Mouse (Mus musculus) c-Kit-positive CD71-positive TER-119-positive erythroid progenitor cells, embryonic 14.5 days (primary cell): Measurements from ENCODE around the gene Bod1l.

Experiments
- DNase-seq: peaks from one replicate; pipeline ENCODE4 v3.0.0-alpha.2; 2013; ENCODE audit warnings: low spot score

Bod1l gene

DNA sequence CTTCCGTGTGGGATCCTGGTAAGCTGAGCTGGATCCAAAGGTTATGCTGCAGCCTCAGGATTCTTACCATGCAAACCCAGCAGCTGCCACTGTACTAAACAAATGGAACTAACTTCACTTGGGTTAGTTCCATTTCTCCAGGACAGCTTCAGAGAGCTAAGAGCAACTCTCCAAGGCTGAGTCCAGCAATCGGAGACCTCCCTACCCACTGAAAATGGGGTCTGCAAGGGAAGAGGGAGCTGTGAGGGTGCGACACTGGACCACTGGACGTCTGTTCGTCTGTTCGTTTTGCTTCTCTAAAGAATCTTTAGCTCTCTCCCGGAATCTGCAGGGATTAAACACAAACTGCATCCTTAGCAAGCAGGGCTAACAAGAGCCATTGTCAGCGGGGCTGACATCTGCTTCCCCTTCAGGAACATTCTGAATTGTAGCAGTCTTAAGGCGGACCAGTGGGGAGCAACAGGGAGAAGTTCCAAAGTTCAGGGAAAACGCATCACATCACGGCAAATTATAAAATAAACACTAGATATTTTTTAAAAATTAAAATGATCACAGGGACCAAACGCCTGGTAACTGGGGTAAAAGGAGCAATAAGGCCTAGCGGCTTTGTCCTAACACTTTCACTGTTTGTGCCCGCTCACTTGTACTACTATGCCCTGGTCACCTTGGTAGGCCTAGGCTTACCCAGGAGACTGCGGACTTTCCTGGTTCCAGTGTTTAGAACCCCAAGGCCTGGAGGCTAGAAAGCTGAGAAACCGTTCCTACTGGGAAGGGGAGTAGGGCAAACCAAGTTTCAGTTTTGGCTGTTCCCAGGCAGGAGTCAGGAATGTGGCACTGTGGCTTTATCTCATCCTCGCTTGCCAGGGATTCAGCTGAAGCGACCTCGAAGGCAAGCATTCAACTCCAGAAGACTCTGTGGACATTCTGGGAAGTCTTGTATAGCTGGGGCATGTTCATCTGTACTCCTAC, 85.2 kb downstream of the Bod1l start:
- DNase-seq = no peak

DNA sequence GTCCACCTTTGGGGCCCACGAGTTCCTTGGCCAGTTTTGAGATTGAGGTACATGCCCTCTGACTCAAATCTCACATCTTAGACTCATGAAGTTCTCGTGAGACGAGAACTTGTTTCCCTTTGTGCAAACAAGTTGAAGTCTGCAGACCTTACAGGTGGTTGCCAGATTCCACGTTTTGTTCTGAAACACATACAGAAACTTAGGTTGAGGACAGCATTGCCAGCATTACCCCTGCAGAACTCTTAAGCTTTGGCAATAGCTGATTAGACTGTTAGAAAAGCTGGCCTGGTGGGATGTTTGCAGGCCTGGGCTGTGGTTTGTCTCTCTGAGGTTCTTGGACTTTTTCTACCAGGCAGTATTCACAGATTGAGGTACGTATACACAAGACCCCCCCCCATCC, 86.8 kb downstream of the Bod1l start:
- no peak for DNase-seq

DNA sequence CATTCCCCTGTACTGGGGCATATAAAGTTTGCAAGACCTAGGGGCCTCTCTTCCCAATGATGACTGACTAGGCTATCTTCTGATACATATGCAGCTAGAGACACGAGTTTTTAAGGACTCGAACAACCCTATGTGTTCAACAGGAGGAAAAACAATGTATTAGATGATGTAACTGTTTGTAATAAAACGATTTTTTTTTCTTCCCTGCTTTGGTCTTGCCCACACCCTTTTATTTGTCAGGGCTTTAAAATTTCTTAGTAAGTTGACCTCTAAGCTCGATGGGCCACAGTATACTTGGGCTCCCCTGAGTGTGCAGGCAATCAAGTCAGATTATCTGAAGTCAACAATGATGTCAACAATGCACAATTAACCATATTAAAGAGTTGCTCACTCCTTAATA, 87.7 kb downstream of the Bod1l start:
- DNase-seq = no peak

DNA sequence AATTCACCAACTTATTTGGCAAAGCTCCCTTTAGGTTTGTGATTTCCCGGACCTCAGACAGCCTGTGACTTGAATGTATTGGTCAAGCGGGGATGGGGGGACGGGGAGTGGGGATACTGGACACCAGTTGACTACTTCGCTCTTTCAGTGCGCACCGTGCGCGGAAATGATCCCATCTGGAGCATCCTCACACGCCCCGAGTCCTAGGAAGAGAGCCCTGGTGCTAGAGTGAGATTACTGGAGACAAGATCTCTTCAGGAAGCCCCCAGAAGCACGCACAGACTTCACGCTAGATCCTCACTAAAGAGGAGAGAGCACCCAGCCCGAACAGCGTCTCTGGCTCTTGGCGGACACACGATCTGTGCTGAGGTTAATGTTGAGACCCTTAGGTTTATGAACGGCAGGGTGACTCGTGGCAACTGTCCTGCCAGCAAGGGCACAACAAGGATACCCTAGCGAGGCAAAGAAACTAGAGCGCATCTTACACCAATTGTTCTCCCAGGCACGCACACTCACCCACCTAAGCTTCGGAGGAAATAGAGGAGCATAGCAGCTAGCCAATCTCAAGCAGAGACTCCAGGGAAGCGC, 88.6 kb downstream of the Bod1l start:
- DNase-seq = no peak

DNA sequence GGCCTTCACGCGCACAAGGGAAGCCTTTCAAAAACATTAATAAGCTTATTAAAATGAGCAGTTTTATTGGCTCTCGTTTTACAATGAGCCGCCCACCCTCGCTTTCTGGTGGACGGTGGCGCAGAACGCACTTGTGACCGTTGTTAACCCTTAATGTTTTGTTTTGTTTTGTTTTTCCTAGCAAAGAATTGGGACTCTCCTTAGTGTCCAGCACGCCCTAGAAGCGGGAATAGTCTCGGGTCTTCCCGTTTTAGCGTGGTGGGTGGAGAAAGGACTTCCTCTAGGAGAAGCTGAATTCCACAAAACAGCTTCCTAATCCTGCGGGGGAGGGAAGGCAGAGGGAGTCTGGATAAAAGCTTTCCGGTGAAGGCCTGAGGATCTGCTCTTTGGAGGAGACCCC, 89.3 kb downstream of the Bod1l start:
- no peak for DNase-seq

DNA sequence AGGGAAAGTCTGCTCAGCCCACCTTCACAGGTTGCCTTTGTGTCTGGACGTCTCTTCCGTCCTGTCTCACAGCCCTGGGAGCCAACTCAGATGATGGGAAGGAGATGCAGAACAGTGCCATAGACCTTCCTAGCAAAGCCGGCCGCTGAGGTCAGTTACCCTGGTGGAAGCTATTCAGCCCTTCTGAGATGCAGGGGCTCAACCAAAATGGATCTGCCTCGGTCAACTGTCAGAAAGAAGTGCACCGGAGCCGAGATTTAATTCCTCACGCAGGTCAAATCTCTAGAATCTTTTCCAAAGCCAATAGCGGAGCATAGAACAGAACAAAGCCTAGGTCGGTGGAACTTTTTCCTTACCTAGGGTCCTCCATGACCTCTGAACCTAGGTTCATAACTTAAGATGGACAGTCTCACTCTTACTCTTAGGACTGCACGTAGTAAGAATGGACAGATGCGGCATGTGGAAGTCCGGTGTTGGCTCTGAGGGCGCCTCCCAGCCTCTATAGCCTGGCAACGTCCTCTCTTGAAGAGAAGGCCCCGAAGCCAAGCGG, 89.8 kb downstream of the Bod1l start:
- DNase-seq = no peak

DNA sequence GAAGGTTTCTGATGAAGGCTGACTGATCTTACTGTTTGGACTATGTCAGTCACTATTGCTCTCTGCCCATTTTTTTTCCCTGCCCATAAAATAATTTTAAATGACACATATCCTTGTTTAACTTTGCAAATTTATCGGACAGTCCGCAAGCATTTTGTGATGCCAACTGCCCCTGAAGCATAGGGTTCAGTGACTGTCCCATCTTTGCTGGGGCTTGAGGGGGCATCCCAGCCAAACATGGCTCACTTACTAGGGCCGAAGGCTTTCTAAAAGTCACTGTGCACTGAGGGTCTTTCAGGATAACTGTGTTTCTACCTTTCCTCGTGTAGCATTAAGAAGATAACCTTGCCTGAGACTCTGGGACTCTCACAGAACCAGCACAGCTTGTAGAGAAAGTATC, 91.4 kb downstream of the Bod1l start:
- no peak for DNase-seq

DNA sequence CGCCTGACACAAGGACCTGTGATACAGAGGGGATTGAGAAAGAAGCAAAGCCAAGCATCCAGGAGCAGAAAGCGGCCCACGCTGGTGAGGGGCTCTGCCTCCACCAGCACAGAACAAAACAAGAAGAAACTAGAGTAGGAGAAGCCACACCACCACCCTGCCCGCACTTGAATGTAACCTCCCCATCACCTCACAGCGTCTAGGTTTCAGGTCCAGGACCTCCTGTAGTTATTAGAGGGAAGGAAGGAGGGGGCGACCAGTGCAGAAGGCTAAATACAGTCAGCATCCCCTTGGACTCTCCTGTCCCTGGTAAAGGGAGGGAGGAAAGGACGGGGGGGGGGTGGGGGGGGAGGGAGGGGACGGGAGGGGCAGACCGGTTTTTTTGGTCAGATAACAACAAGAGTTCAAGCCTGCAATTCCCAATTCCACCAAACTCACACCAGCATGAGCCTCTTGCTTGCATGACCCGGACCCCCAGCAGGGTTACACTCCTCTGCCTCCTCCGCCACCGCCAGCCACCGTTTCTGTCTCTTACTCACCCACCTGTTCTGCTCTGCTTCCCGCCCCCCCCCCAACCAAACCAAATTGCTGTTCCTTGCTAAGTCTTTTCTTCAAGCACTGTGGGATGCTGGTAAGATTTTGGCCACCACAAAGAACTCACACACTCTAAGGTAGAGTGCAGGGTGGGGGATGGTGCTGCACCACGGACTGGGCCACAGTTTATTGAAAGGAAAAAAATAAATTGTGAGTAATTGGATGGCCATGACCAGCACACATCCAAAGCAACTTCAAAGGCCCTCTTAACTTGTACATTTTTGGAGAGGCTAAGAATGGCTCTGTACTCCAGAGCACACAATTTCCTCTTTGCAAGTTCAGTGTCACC, 99.0 kb downstream of the Bod1l start:
- DNase-seq = no peak

DNA sequence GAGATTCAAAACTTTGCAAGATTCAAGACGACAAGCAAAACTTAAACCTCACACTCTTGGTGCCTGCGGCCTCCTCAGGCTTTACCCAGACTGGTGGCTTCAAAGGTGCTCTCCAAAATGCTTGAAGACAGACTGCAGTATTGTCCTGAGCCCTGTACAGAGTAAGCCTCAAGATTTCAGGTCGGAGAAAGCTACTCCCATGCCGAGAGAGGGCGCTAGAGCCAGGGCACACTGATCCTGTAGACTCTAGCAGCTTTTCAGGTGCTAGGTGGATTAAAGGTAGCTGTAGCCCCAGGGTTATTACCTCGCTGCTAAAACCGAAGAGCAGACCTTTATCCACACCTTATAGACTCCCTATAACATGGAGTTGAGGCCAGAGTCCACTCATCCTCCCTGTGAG, 99.9 kb downstream of the Bod1l start:
- no peak for DNase-seq

DNA sequence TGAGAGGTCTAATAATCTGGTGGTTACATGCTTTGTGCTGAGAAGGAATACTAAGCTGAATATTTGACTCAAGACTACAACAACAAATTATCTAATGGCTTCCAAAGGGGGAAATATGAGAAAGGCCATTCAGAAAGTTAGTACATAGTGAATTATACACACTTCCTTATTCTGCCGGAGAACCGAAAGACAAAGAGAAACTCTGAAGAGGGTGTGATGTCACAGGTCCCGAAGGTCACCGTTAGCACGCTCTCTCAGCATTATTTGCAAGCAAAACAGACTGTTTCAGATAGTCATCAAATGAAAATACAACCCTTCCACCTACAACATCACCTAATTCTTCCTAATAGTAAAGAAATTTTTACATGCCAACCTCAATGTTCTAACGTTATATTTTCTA, 105.3 kb downstream of the Bod1l start:
- DNase-seq = no peak
